ENCODE assay signal across 24 mouse cellular contexts in the genomic region with DNA sequence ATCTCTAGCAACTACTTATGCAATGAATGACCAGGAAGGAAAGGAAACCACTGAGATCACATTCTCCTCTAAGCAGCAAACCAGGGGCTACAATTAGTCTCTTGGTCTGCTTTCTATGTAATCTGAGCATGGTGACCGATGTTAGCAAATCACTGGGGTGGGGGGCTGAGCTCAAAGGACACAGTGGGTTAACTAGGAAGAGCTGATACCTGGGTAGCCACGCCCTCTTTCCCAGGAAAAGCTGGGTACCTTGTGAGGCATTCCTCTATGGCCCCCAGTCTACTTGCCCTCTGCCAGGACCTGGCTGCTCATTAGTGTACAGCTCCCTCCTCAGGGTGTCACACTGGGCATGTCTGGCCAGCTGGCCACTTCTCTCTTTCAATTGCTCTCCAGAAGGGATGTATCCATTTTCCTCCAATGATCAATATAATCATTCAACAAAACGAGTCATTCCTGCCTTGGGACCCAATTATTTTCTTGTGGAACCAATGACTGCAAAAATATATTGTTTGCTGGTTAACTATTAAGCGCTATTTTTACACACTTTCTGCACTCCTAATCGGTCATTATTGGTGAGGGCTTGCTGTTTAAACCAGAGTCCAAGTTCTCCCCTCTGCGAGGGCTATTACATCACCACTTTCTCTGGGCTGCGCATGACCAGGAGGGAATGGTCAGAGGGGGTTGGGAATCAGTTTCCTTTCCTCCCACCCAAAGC. TPM values are rescaled to one million over a fixed set of nuclear protein-coding genes. Genes with fewer than 3 reads are reported as not detected.
DNase-seq lines count a peak whose midpoint lies in the region; ATAC-seq and TF ChIP-seq lines count a peak whose summit lies in the region.
"Had no signal": no experiment of that assay in that cellular context is flagged by ENCODE, and none has a peak within 500 bp of the region (broad histone marks: within the 10 kb centered on the region; RNA-seq: fewer than 3 reads in every experiment).

No protein-coding gene starts in this region.

- TF ChIP-seq EP300 in liver, postnatal 0 days (IDR thresholded peaks at IDR 0.05; ENCODE audit: low read depth) = 0 out of 2 replicates have a peak, but pooled peaks have one; percentile 1

- intact Hi-C loops in gastrocnemius, adult 2 months (cut with DNase I) = no loop called here

- H3K36me3 ChIP-seq in liver, adult 2 months (ENCODE audit: control insufficient read depth, insufficient read depth, low read length) = no peaks in the 10 kb centered on the region
- H3K36me3 ChIP-seq in liver, embryonic 11.5 days (ENCODE audit: control insufficient read depth, insufficient read depth, low read length) = peaks cover 3% of the 10 kb centered on the region; the same call in 1 of the 2 replicates
- no peaks in the 10 kb centered on the region for H3K36me3 ChIP-seq in liver, postnatal 0 days (replicated peaks; ENCODE audit: insufficient read depth, low read length)
- no peaks in the 10 kb centered on the region for H3K36me3 ChIP-seq in forebrain, embryonic 15.5 days

- TF ChIP-seq CTCF in gastrocnemius, adult 2 months (IDR thresholded peaks at IDR 0.05) = no peak
- no peak for TF ChIP-seq CTCF in liver, adult 2 months (IDR thresholded peaks at IDR 0.05; ENCODE audit: low read depth, low read length)
- no peak for TF ChIP-seq CTCF in liver, postnatal 0 days (IDR thresholded peaks at IDR 0.05; ENCODE audit: low read depth)

- no peaks in the 10 kb centered on the region; the same call in 1 of the 2 replicates for H3K79me2 ChIP-seq in liver, adult 2 months (ENCODE audit: control insufficient read depth, insufficient read depth, low read length)

- no peak overlapping the region for H3K4me3 ChIP-seq in gastrocnemius, adult 2 months
- no peak overlapping the region for H3K4me3 ChIP-seq in liver, adult 2 months (ENCODE audit: insufficient read depth, low read depth, low read length)
- no peak overlapping the region for H3K4me3 ChIP-seq in liver, embryonic 11.5 days (ENCODE audit: low read depth, low read length)
- H3K4me3 ChIP-seq in liver, postnatal 0 days (ENCODE audit: low read depth, low read length) = no peak overlapping the region
- no peak overlapping the region for H3K4me3 ChIP-seq in forebrain, embryonic 15.5 days
- H3K4me3 ChIP-seq: embryonic facial prominence, embryonic 15.5 days; midbrain, embryonic 10.5 days; neural tube, embryonic 12.5 days had no signal

- no peaks in the 10 kb centered on the region for H3K9me3 ChIP-seq in liver, embryonic 11.5 days (ENCODE audit: control insufficient read depth, low read length)
- no peaks in the 10 kb centered on the region for H3K9me3 ChIP-seq in liver, postnatal 0 days (ENCODE audit: low read length)
- no peaks in the 10 kb centered on the region for H3K9me3 ChIP-seq in forebrain, embryonic 15.5 days
- H3K9me3 ChIP-seq: embryonic facial prominence, embryonic 15.5 days; midbrain, embryonic 10.5 days; neural tube, embryonic 12.5 days had no signal

- no peak overlapping the region for H3K4me2 ChIP-seq in liver, embryonic 11.5 days
- peak overlapping the region; percentile 58 for H3K4me2 ChIP-seq in liver, postnatal 0 days (ENCODE audit: low read depth, low read length)
- no peak overlapping the region for H3K4me2 ChIP-seq in forebrain, embryonic 15.5 days (replicated peaks)
- H3K4me2 ChIP-seq: embryonic facial prominence, embryonic 15.5 days; heart, embryonic 11.5 days; hindbrain, embryonic 14.5 days; neural tube, embryonic 12.5 days had no signal

- peak overlapping the region; percentile 48 for H3K27ac ChIP-seq in gastrocnemius, adult 2 months
- H3K27ac ChIP-seq in liver, adult 2 months (replicated peaks; ENCODE audit: insufficient read depth, low read depth, low read length) = peak overlapping the region; percentile 91
- H3K27ac ChIP-seq in liver, embryonic 11.5 days (ENCODE audit: low read depth, low read length) = no peak overlapping the region; the same call in 1 of the 2 replicates
- H3K27ac ChIP-seq in liver, postnatal 0 days (ENCODE audit: low read depth) = peak overlapping the region; percentile 72
- H3K27ac ChIP-seq in forebrain, embryonic 15.5 days (replicated peaks) = no peak overlapping the region
- H3K27ac ChIP-seq: hindbrain, embryonic 14.5 days; kidney, postnatal 0 days; liver, embryonic 14.5 days; midbrain, embryonic 10.5 days; neural tube, embryonic 12.5 days had no signal

- no peak for TF ChIP-seq POLR2A in liver, adult 2 months (IDR thresholded peaks at IDR 0.05; ENCODE audit: extremely low read depth, insufficient read depth, low read length)

- H3K9ac ChIP-seq in liver, adult 2 months (ENCODE audit: low read depth, low read length) = peak overlapping the region; percentile 41; the same call in 1 of the 2 replicates
- no peak overlapping the region for H3K9ac ChIP-seq in liver, embryonic 11.5 days (ENCODE audit: low read depth, low read length)
- peak overlapping the region; percentile 30; the same call in 1 of the 2 replicates for H3K9ac ChIP-seq in liver, postnatal 0 days (replicated peaks)
- H3K9ac ChIP-seq in forebrain, embryonic 15.5 days (replicated peaks) = no peak overlapping the region
- H3K9ac ChIP-seq: embryonic facial prominence, embryonic 15.5 days; hindbrain, embryonic 14.5 days; liver, embryonic 14.5 days; neural tube, embryonic 12.5 days had no signal

- peak; percentile 11 for DNase-seq in gastrocnemius, adult 2 months
- no peak for DNase-seq in gastrocnemius, postnatal 4 days (ENCODE audit: low spot score in 2 of 2)
- peak; percentile 85 for DNase-seq in liver, adult 2 months (ENCODE audit: extremely low read depth, low read depth, low spot score)
- DNase-seq in liver, embryonic 11.5 days (ENCODE audit: low spot score) = no peak
- no peak for DNase-seq in liver, postnatal 0 days
- no peak for DNase-seq in cerebellum, adult 18-20 months
- DNase-seq: adrenal gland, postnatal 10 days; cerebellum, adult 2 months; cerebellum, postnatal 36 days; left cerebral cortex, postnatal 4 days; right cerebral cortex, adult 18-20 months had no signal

- H3K27me3 ChIP-seq in liver, adult 2 months (ENCODE audit: control insufficient read depth, insufficient read depth, low read length) = no peaks in the 10 kb centered on the region
- no peaks in the 10 kb centered on the region for H3K27me3 ChIP-seq in liver, embryonic 11.5 days (replicated peaks; ENCODE audit: control insufficient read depth, insufficient read depth, low read length)
- no peaks in the 10 kb centered on the region for H3K27me3 ChIP-seq in liver, postnatal 0 days (ENCODE audit: insufficient read depth, low read length)
- no peaks in the 10 kb centered on the region for H3K27me3 ChIP-seq in forebrain, embryonic 15.5 days
- H3K27me3 ChIP-seq: embryonic facial prominence, embryonic 15.5 days; neural tube, embryonic 12.5 days; Patski had no signal

- H3K4me1 ChIP-seq in liver, adult 2 months (ENCODE audit: control insufficient read depth, insufficient read depth, low read length) = peaks cover 26% of the 10 kb centered on the region
- H3K4me1 ChIP-seq in liver, embryonic 11.5 days (replicated peaks; ENCODE audit: control insufficient read depth, insufficient read depth, low read length) = peaks cover 16% of the 10 kb centered on the region
- H3K4me1 ChIP-seq in liver, postnatal 0 days (ENCODE audit: insufficient read depth) = peaks cover 42% of the 10 kb centered on the region
- peaks cover 15% of the 10 kb centered on the region for H3K4me1 ChIP-seq in forebrain, embryonic 15.5 days

- ATAC-seq in liver, embryonic 11.5 days (replicated peaks; ENCODE audit: low FRiP score) = no peak
- peak; percentile 26; the same call in 1 of the 2 replicates for ATAC-seq in granulocyte monocyte progenitor cell, adult 5-6 weeks (replicated peaks; ENCODE audit: poor library complexity, severe bottlenecking)
- ATAC-seq in liver, postnatal 0 days = peak; percentile 68
- ATAC-seq in forebrain, embryonic 15.5 days (replicated peaks) = no peak
- ATAC-seq: CD4-positive, CD25-positive, alpha-beta regulatory T cell, adult 4 months; Patski had no signal

- WGBS in liver, adult 2 months = 33% methylated on average over 7 of the region's 7 CpGs
- WGBS in liver, embryonic 11.5 days = 75% methylated on average over 7 of the region's 7 CpGs
- 54% methylated on average over 7 of the region's 7 CpGs for WGBS in liver, postnatal 0 days (ENCODE audit: insufficient replicate concordance)
- 91% methylated on average over 7 of the region's 7 CpGs for WGBS in forebrain, embryonic 15.5 days

RNA-seq across cellular contexts. Expression of gene Nmt1, which starts 21.5 kb away (rescaled TPM):
- total RNA-seq in gastrocnemius, adult 2 months (2021) = 10 to 100 TPM; 43.8 to 51.9 TPM
- 10 to 100 TPM; 55.9 to 59.3 TPM for total RNA-seq in gastrocnemius, postnatal 4 days (2021)
- 16.8 and 23.9 TPM in 2 replicates for total RNA-seq in liver, adult 2 months (2014; rRNA removed)
- 34.1 and 34.3 TPM in 2 replicates for polyA plus RNA-seq in liver, adult 2 months (2012; rRNA removed)
- polyA plus RNA-seq in liver, embryonic 11.5 days (2014; fragmentation: Nextera tagmentation; extraction: Ambion mirVana) = 67.8 and 74.6 TPM in 2 replicates
- total RNA-seq in granulocyte monocyte progenitor cell, adult 5-6 weeks (2014; fragmentation: Nextera tagmentation) = 39.2 and 44.9 TPM in 2 replicates
- 54.1 and 58.9 TPM in 2 replicates for total RNA-seq in granulocyte monocyte progenitor cell, adult 5-6 weeks (2017)
- polyA plus RNA-seq in liver, postnatal 0 days (2015; fragmentation: Nextera tagmentation; extraction: Ambion mirVana) = 37.5 and 37.7 TPM in 2 replicates
- 41.0 and 43.9 TPM in 2 replicates for polyA plus RNA-seq in forebrain, embryonic 15.5 days (2015; fragmentation: Nextera tagmentation; extraction: Ambion mirVana)

RNA-seq across cellular contexts. Expression of gene Dcakd, which starts 21.7 kb away (rescaled TPM):
- 10 to 100 TPM; 12.4 to 25.8 TPM for total RNA-seq in gastrocnemius, adult 2 months (2021)
- 10 to 100 TPM; 69.0 to 73.1 TPM for total RNA-seq in gastrocnemius, postnatal 4 days (2021)
- 23.9 and 30.9 TPM in 2 replicates for total RNA-seq in liver, adult 2 months (2014; rRNA removed)
- polyA plus RNA-seq in liver, adult 2 months (2012; rRNA removed) = 45.8 and 46.3 TPM in 2 replicates
- polyA plus RNA-seq in liver, embryonic 11.5 days (2014; fragmentation: Nextera tagmentation; extraction: Ambion mirVana) = 109 and 114 TPM in 2 replicates
- 30.5 and 40.9 TPM in 2 replicates for total RNA-seq in granulocyte monocyte progenitor cell, adult 5-6 weeks (2014; fragmentation: Nextera tagmentation)
- total RNA-seq in granulocyte monocyte progenitor cell, adult 5-6 weeks (2017) = 14.3 and 17.0 TPM in 2 replicates
- 32.3 and 32.5 TPM in 2 replicates for polyA plus RNA-seq in liver, postnatal 0 days (2015; fragmentation: Nextera tagmentation; extraction: Ambion mirVana)
- polyA plus RNA-seq in forebrain, embryonic 15.5 days (2015; fragmentation: Nextera tagmentation; extraction: Ambion mirVana) = 152 and 168 TPM in 2 replicates

RNA-seq across cellular contexts. Expression of gene C1ql1, which starts 60.0 kb away (rescaled TPM):
- not detected for total RNA-seq in gastrocnemius, adult 2 months (2021)
- total RNA-seq in gastrocnemius, postnatal 4 days (2021) = 1 to 10 TPM; 1.3 to 1.5 TPM
- 0.27 TPM in 1 of 2 replicates, not detected in the other for total RNA-seq in liver, adult 2 months (2014; rRNA removed)
- not detected in 2 replicates for polyA plus RNA-seq in liver, adult 2 months (2012; rRNA removed)
- polyA plus RNA-seq in liver, embryonic 11.5 days (2014; fragmentation: Nextera tagmentation; extraction: Ambion mirVana) = 0.78 and 1.1 TPM in 2 replicates
- not detected in 2 replicates for total RNA-seq in granulocyte monocyte progenitor cell, adult 5-6 weeks (2014; fragmentation: Nextera tagmentation)
- not detected in 2 replicates for total RNA-seq in granulocyte monocyte progenitor cell, adult 5-6 weeks (2017)
- polyA plus RNA-seq in liver, postnatal 0 days (2015; fragmentation: Nextera tagmentation; extraction: Ambion mirVana) = 0.12 TPM in 1 of 2 replicates, not detected in the other
- 1.8 and 1.9 TPM in 2 replicates for polyA plus RNA-seq in forebrain, embryonic 15.5 days (2015; fragmentation: Nextera tagmentation; extraction: Ambion mirVana)
- total RNA-seq: gastrocnemius, adult 8-10 months; heart, postnatal 25 days had no signal
- polyA plus RNA-seq: CD4-positive, CD25-positive, alpha-beta regulatory T cell, adult 4 months had no signal

Comparison
In these comparisons a context has a peak if more than half of its experiments do, and no peak if none do; other contexts are left out.
1. DNase-seq: peak in gastrocnemius, adult 2 months (single experiment) and liver, adult 2 months (single experiment); none in gastrocnemius, postnatal 4 days (0 of 2), liver, embryonic 11.5 days (single experiment), liver, postnatal 0 days (single experiment) and cerebellum, adult 18-20 months (0 of 2).
2. H3K27ac ChIP-seq: peak in gastrocnemius, adult 2 months (single experiment), liver, adult 2 months (single experiment) and liver, postnatal 0 days (single experiment); none in liver, embryonic 11.5 days (single experiment) and forebrain, embryonic 15.5 days (single experiment).
3. H3K9ac ChIP-seq: peak in liver, adult 2 months (single experiment) and liver, postnatal 0 days (single experiment); none in liver, embryonic 11.5 days (single experiment) and forebrain, embryonic 15.5 days (single experiment).
4. ATAC-seq: peak in granulocyte monocyte progenitor cell, adult 5-6 weeks (single experiment) and liver, postnatal 0 days (single experiment); none in liver, embryonic 11.5 days (single experiment) and forebrain, embryonic 15.5 days (single experiment).